Mouse (Mus musculus) lung, adult 2 months (tissue): Measurements from ENCODE around the gene Gvin1.
"Not testable (repeated sequence)": the region's sequence is repeated elsewhere in the genome, so short reads cannot be mapped to it uniquely, and the experiment has no call there.

ENCODE experiments used
- CTCF ChIP-seq: fragments of 200-500 bp; IDR thresholded peaks from 2 replicates; pipeline ENCODE4 v1.5.1; 2011; ENCODE audit warnings: mild to moderate bottlenecking, low read length, control low read depth; ENCODE audit not compliant: insufficient read depth
- POLR2A ChIP-seq: fragments of 200-500 bp; IDR thresholded peaks from 2 replicates; pipeline ENCODE4 v1.6.1; 2011; ENCODE audit warnings: low read depth, mild to moderate bottlenecking, control low read depth, low read length, borderline replicate concordance; ENCODE audit errors: extremely low read depth

GRCm38 (mm10) chr7:106240484-106241275 is 25.6 kb upstream of the Gvin1 start:
- not testable (repeated sequence) for TF ChIP-seq POLR2A, CTCF
